Mouse (Mus musculus) mouse trophoblast stem cell (cell line): ENCODE measurements around the gene Acd.

Experiments used
- in situ Hi-C, 2 experiments: fragments of 300-500 bp; cut with MseI, MboI; formaldehyde crosslinking; loops; 2 replicates in 1 of 2; 3 replicates in 1 of 2; pipeline ENCODE4 v1.15.1; 2025

Gene Acd

DNA sequence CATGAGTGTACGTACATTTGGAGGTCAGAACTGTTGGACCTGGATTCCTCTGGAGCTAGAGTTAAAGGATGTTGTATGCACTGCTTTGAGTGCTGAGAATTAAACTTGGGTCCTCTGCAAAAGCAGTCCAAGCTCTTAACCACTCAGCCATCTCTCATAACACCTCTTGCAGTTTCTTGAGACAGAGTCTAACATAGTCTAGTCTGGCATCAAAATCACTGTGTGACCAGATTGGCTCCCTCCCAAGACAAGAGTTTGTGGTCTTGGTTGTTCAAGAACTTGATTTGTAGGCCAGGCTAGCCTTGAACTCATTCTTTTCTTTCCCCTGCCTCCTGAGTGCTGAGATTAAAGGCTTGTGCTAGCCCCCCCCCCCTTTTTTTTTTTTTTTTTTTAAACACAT, 52.0 kb downstream of the Acd start:
- in situ Hi-C loops = no loop called here
